Mouse (Mus musculus): ENCODE measurements around the gene Cldn7.
"Not testable (repeated sequence)": the region's sequence is repeated elsewhere in the genome, so short reads cannot be mapped to it uniquely, and the experiment has no call there.

Cldn7 gene

GRCm38 (mm10) chr11:70010961-70011360, 46.4 kb downstream of the Cldn7 start:
- in situ Hi-C loops (cut with MboI; ENCODE audit: low sequenced_read_pairs), result no loop called here

GRCm38 (mm10) chr11:70012931-70013330, 48.4 kb downstream of the Cldn7 start:
- in situ Hi-C loops (cut with MboI; ENCODE audit: low sequenced_read_pairs), result no loop called here

- in situ Hi-C loops (cut with MboI; ENCODE audit: low sequenced_read_pairs), result no loop called here
Measured at GRCm38 (mm10) chr11:70013408-70013807, 48.8 kb downstream of the Cldn7 start.

GRCm38 (mm10) chr11:70014051-70014450, 49.5 kb downstream of the Cldn7 start:
- in situ Hi-C loops (cut with MboI; ENCODE audit: low sequenced_read_pairs), result no loop called here

- in situ Hi-C loops (cut with MboI; ENCODE audit: low sequenced_read_pairs), result no loop called here
Measured at GRCm38 (mm10) chr11:70014880-70015558, 50.4 kb downstream of the Cldn7 start, which contains the start of gene Acadvl. Gene Acadvl (minus strand): TSS chr11:70015411.

GRCm38 (mm10) chr11:70015677-70016076, 51.1 kb downstream of the Cldn7 start:
- in situ Hi-C loops (cut with MboI; ENCODE audit: low sequenced_read_pairs), result no loop called here

- in situ Hi-C loops (cut with MboI; ENCODE audit: low sequenced_read_pairs), result not testable (repeated sequence)
Measured at GRCm38 (mm10) chr11:70016177-70016576, 51.6 kb downstream of the Cldn7 start.

GRCm38 (mm10) chr11:70016669-70017068, 52.1 kb downstream of the Cldn7 start, which contains the start of gene Dlg4:
Gene Dlg4 (plus strand): TSS chr11:70016942.
- in situ Hi-C loops (cut with MboI; ENCODE audit: low sequenced_read_pairs), result no loop called here

- in situ Hi-C loops (cut with MboI; ENCODE audit: low sequenced_read_pairs), result no loop called here
Measured at GRCm38 (mm10) chr11:70017199-70017767, 52.7 kb downstream of the Cldn7 start.

Data from CH12F3 (cell line).